Mouse (Mus musculus) CH12.LX (cell line): ENCODE measurements around the gene Galnt17.

Experiments used
- BHLHE40 ChIP-seq: IDR thresholded peaks from 2 replicates; pipeline ENCODE4 v1.6.1; 2011; ENCODE audit warnings: mild to moderate bottlenecking, low read depth, low read length, improper control_type of control experiment
- CTCF ChIP-seq, 2 experiments: IDR thresholded peaks in 1 of 2; conservative IDR thresholded peaks in 1 of 2; 2 replicates each; pipeline ENCODE4 v1.5.1; 2011 to 2012; ENCODE audit warnings: low read depth in 2 of 2, low read length in 2 of 2, improper control_type of control experiment in 1 of 2, inconsistent platforms in 1 of 2, mild to moderate bottlenecking in 1 of 2, moderate library complexity in 1 of 2
- EP300 ChIP-seq: IDR thresholded peaks from 2 replicates; pipeline ENCODE4 v1.6.1; 2011; ENCODE audit warnings: low read length, improper control_type of control experiment
- KAT2A ChIP-seq: IDR thresholded peaks from 2 replicates; pipeline ENCODE4 v1.6.1; 2012; ENCODE audit warnings: low read length, improper control_type of control experiment, inconsistent platforms; ENCODE audit not compliant: insufficient replicate concordance
- MAZ ChIP-seq: IDR thresholded peaks from 2 replicates; pipeline ENCODE4 v1.6.1; 2012; ENCODE audit warnings: low read depth, mild to moderate bottlenecking, inconsistent platforms, low read length, improper control_type of control experiment, moderate library complexity
- POLR2A ChIP-seq: IDR thresholded peaks from 2 replicates; pipeline ENCODE4 v1.6.1; 2011; ENCODE audit warnings: low read depth, mild to moderate bottlenecking, improper control_type of control experiment, low read length
- POLR2AphosphoS2 ChIP-seq: IDR thresholded peaks from 2 replicates; pipeline ENCODE4 v1.6.1; 2011; ENCODE audit warnings: low read depth, low read length, improper control_type of control experiment

DNA sequence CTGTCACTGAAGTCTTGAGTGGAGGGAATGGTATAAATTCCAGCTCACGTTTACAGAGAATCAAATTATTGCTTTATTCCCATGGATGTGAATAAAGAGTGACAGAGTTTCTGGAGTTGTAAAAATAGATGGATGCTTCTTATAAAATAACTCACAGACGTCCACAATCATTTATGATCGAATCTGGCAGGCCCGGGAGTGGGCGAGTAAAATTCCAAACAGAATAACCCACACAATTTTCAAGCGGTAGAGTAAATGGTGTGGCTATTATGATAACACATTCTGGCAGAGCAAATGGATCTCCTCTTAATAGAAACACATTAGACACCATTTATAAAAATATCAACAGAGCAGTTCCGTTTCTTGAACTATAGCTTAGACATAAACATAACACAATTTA is 355.9 kb downstream of the Galnt17 start:
- TF ChIP-seq POLR2AphosphoS2 (no peak), POLR2A (no peak), CTCF (conservative IDR thresholded peaks at IDR 0.05 in 1 of 2, IDR thresholded peaks at IDR 0.05 in 1 of 2; ENCODE audit: low read depth in 2 of 2, low read length in 2 of 2) (no peak), KAT2A (no peak), MAZ (no peak), EP300 (no peak), BHLHE40 (no peak)
